Mouse (Mus musculus) neural tube, embryonic 12.5 days (tissue): ENCODE data around the gene Pp2d1. TPM values are rescaled to one million over a fixed set of nuclear protein-coding genes. Genes with fewer than 3 reads are reported as not detected.

Source experiments
- ATAC-seq: fragments of 200-750 bp; cut with Nextera tagmentation; 2 replicates; pipeline ENCODE4 v1.8.0; 2017; ENCODE audit warnings: low read depth, mild to moderate bottlenecking, moderate TSS enrichment, moderate library complexity; ENCODE audit not compliant: low FRiP score
- H3K27ac ChIP-seq: fragments of 300-500 bp; sonication (generic); 2 replicates; pipeline ENCODE4 v1.5.1; 2016
- H3K27me3 ChIP-seq: fragments of 300-500 bp; sonication (generic); replicated peaks from 2 replicates; pipeline ENCODE4 v1.6.1; 2016; ENCODE audit warnings: mild to moderate bottlenecking
- H3K36me3 ChIP-seq: fragments of 300-500 bp; sonication (generic); 2 replicates; pipeline ENCODE4 v1.6.1; 2016; ENCODE audit warnings: mild to moderate bottlenecking
- H3K4me1 ChIP-seq: fragments of 300-500 bp; sonication (generic); 2 replicates; pipeline ENCODE4 v1.6.1; 2016
- H3K4me2 ChIP-seq: fragments of 300-500 bp; sonication (generic); replicated peaks from 2 replicates; pipeline ENCODE4 v1.6.1; 2016; ENCODE audit warnings: mild to moderate bottlenecking
- H3K4me3 ChIP-seq: fragments of 300-500 bp; sonication (generic); 2 replicates; pipeline ENCODE4 v1.5.1; 2016
- H3K9ac ChIP-seq: fragments of 300-500 bp; sonication (generic); 2 replicates; pipeline ENCODE4 v1.6.1; 2016; ENCODE audit warnings: mild to moderate bottlenecking
- H3K9me3 ChIP-seq: fragments of 300-500 bp; sonication (generic); 2 replicates; pipeline ENCODE4 v1.6.1; 2016; ENCODE audit warnings: mild to moderate bottlenecking
- WGBS: fragments of 180-500 bp; shearing (Covaris S2); methylation state at CpG from one replicate; pipeline ENCODE4 v1.1.7; 2016; 5-methylcytosine and 5-hydroxymethylcytosine counted together
- polyA plus RNA-seq: library from polyadenylated mRNA; unstranded; fragments of >200 nt; fragmentation: Nextera tagmentation; extraction: Ambion mirVana; gene quantifications from 2 replicates; pipeline ENCODE4 v1.2.1, GENCODE M21; 2016

Pp2d1 gene
- polyA plus RNA-seq, 1 experiment from 2014 or later: 0.30 TPM

GRCm38 (mm10) chr17:53519364-53519763 is 19.9 kb downstream of the Pp2d1 start:
- no peak overlapping the region for H3K4me3 ChIP-seq
- no peak overlapping the region for H3K27ac ChIP-seq
- H3K9ac ChIP-seq: no peak overlapping the region
- 0 out of 2 replicates have a peak, but pooled peaks cover 3% of the 10 kb centered on the region for H3K36me3 ChIP-seq
- no peak overlapping the region for H3K4me2 ChIP-seq
- H3K9me3 ChIP-seq: no peaks in the 10 kb centered on the region
- ATAC-seq: no peak
- no peaks in the 10 kb centered on the region for H3K4me1 ChIP-seq
- no peaks in the 10 kb centered on the region for H3K27me3 ChIP-seq

GRCm38 (mm10) chr17:53512311-53512951 is 26.8 kb downstream of the Pp2d1 start:
- Histone ChIP-seq H3K9me3 (no peaks in the 10 kb centered on the region), H3K9ac (no peak overlapping the region), H3K36me3 (0 out of 2 replicates have a peak, but pooled peaks cover 3% of the 10 kb centered on the region), H3K4me3 (no peak overlapping the region), H3K27me3 (no peaks in the 10 kb centered on the region), H3K27ac (no peak overlapping the region), H3K4me1 (no peaks in the 10 kb centered on the region), H3K4me2 (no peak overlapping the region)
- 88% methylated on average over 2 of the region's 2 CpGs for WGBS
- no peak for ATAC-seq

GRCm38 (mm10) chr17:53502966-53503365 is 36.3 kb downstream of the Pp2d1 start:
- Histone ChIP-seq H3K27ac (no peak overlapping the region), H3K36me3 (peaks cover 50% of the 10 kb centered on the region), H3K9ac (no peak overlapping the region), H3K27me3 (no peaks in the 10 kb centered on the region), H3K4me3 (no peak overlapping the region), H3K4me2 (no peak overlapping the region), H3K9me3 (no peaks in the 10 kb centered on the region), H3K4me1 (no peaks in the 10 kb centered on the region)
- WGBS: 98% methylated on average over 2 of the region's 2 CpGs
- ATAC-seq: no peak

GRCm38 (mm10) chr17:53489007-53489378 is 50.3 kb downstream of the Pp2d1 start:
- Histone ChIP-seq H3K4me2 (no peak overlapping the region), H3K4me3 (no peak overlapping the region), H3K36me3 (peaks cover 40% of the 10 kb centered on the region), H3K4me1 (no peaks in the 10 kb centered on the region), H3K27ac (no peak overlapping the region), H3K9ac (no peak overlapping the region), H3K27me3 (no peaks in the 10 kb centered on the region), H3K9me3 (no peaks in the 10 kb centered on the region)
- 94% methylated on average over 1 of the region's 1 CpGs for WGBS
- no peak for ATAC-seq

GRCm38 (mm10) chr17:53488291-53489006 is 50.8 kb downstream of the Pp2d1 start:
- H3K36me3 ChIP-seq: peaks cover 37% of the 10 kb centered on the region
- ATAC-seq: no peak
- 93% methylated on average over 4 of the region's 4 CpGs for WGBS

GRCm38 (mm10) chr17:53480433-53480832 is 58.8 kb downstream of the Pp2d1 start:
- ATAC-seq: no peak
- Histone ChIP-seq H3K4me1 (peaks cover 17% of the 10 kb centered on the region), H3K4me2 (peak overlapping the region; percentile 86), H3K9me3 (no peaks in the 10 kb centered on the region), H3K4me3 (peak overlapping the region; percentile 96), H3K27me3 (no peaks in the 10 kb centered on the region), H3K27ac (no peak overlapping the region), H3K9ac (no peak overlapping the region), H3K36me3 (peaks cover 3% of the 10 kb centered on the region; the same call in 1 of the 2 replicates)
- 59% methylated on average over 7 of the region's 7 CpGs for whole genome bisulfite sequencing

More at GRCm38 (mm10) chr17:53488291-53489006, 50.8 kb downstream of the Pp2d1 start:
- Histone ChIP-seq H3K9me3 (no peaks in the 10 kb centered on the region), H3K4me1 (no peaks in the 10 kb centered on the region), H3K27me3 (no peaks in the 10 kb centered on the region), H3K4me3 (no peak overlapping the region), H3K27ac (no peak overlapping the region), H3K4me2 (no peak overlapping the region), H3K9ac (no peak overlapping the region)

- Histone ChIP-seq H3K27me3 (no peaks in the 10 kb centered on the region), H3K4me1 (peaks cover 17% of the 10 kb centered on the region), H3K9me3 (no peaks in the 10 kb centered on the region), H3K36me3 (no peaks in the 10 kb centered on the region; the same call in 1 of the 2 replicates), H3K4me3 (peak overlapping the region; percentile 96), H3K27ac (peak overlapping the region; percentile 93), H3K9ac (peak overlapping the region; percentile 97), H3K4me2 (peak overlapping the region; percentile 86)
- under 1% methylated on average over 33 of the region's 33 CpGs for WGBS
- no peak for ATAC-seq
Observed at GRCm38 (mm10) chr17:53479604-53480041, 59.6 kb downstream of the Pp2d1 start.

GRCm38 (mm10) chr17:53478858-53479603 is 60.2 kb downstream of the Pp2d1 start, which contains the start of gene Rab5a:
Rab5a (plus strand) TSS chr17:53479234.
- peaks cover 17% of the 10 kb centered on the region for H3K4me1 ChIP-seq
- peak; percentile 98 for ATAC-seq
- no peaks in the 10 kb centered on the region for H3K36me3 ChIP-seq
- H3K27me3 ChIP-seq: no peaks in the 10 kb centered on the region
- H3K9me3 ChIP-seq: no peaks in the 10 kb centered on the region
- H3K4me2 ChIP-seq: peak within 1 kb of the TSS; percentile 86
- under 1% methylated on average over 81 of the region's 82 CpGs for WGBS
- peak within 1 kb of the TSS; percentile 93 for H3K27ac ChIP-seq
- H3K9ac ChIP-seq: peak within 1 kb of the TSS; percentile 97
- H3K4me3 ChIP-seq: peak within 1 kb of the TSS; percentile 96

GRCm38 (mm10) chr17:53478066-53478857 is 61.0 kb downstream of the Pp2d1 start:
- no peaks in the 10 kb centered on the region for H3K36me3 ChIP-seq

GRCm38 (mm10) chr17:53468697-53469096 is 70.6 kb downstream of the Pp2d1 start:
- no peak overlapping the region for H3K9ac ChIP-seq
- no peaks in the 10 kb centered on the region for H3K4me1 ChIP-seq
- H3K36me3 ChIP-seq: no peaks in the 10 kb centered on the region
- H3K4me2 ChIP-seq: no peak overlapping the region
- ATAC-seq: no peak
- H3K27ac ChIP-seq: no peak overlapping the region
- H3K27me3 ChIP-seq: no peaks in the 10 kb centered on the region
- no peak overlapping the region for H3K4me3 ChIP-seq
- no peaks in the 10 kb centered on the region for H3K9me3 ChIP-seq

More at GRCm38 (mm10) chr17:53478066-53478857, 61.0 kb downstream of the Pp2d1 start:
- H3K27me3 ChIP-seq: no peaks in the 10 kb centered on the region
- H3K9ac ChIP-seq: peak overlapping the region; percentile 87
- peak overlapping the region; percentile 86 for H3K4me2 ChIP-seq
- peak overlapping the region; percentile 93 for H3K27ac ChIP-seq
- H3K4me1 ChIP-seq: peaks cover 17% of the 10 kb centered on the region
- no peak; the same call in 1 of the 2 replicates for ATAC-seq
- WGBS: 8% methylated on average over 15 of the region's 15 CpGs
- H3K9me3 ChIP-seq: no peaks in the 10 kb centered on the region
- peak overlapping the region; percentile 96 for H3K4me3 ChIP-seq

- 61% methylated on average over 4 of the region's 4 CpGs for WGBS
- Histone ChIP-seq H3K9me3 (no peaks in the 10 kb centered on the region), H3K4me2 (no peak overlapping the region), H3K9ac (no peak overlapping the region), H3K36me3 (no peaks in the 10 kb centered on the region), H3K27me3 (no peaks in the 10 kb centered on the region), H3K27ac (no peak overlapping the region), H3K4me1 (0 out of 2 replicates have a peak, but pooled peaks cover 6% of the 10 kb centered on the region), H3K4me3 (no peak overlapping the region)
- no peak for ATAC-seq
Observed at GRCm38 (mm10) chr17:53465569-53465968, 73.7 kb downstream of the Pp2d1 start.
